Mouse (Mus musculus): ENCODE measurements at regions not wholly inside any gene's neighbourhood (a gene's known extent, or its start where the extent isn't known, plus 50 kb on each side); places are given as distances from the start of the nearest gene placed in this dataset.

GRCm38 (mm10) chr12:7192591-7192990 is 784.9 kb upstream of the Apob start:
- no peak for DNase-seq

GRCm38 (mm10) chr12:7198098-7198497 is 779.4 kb upstream of the Apob start:
- no peak for DNase-seq

- no peak for DNase-seq
Measured at GRCm38 (mm10) chr12:7200879-7201278, 776.6 kb upstream of the Apob start.

- peak; percentile 6 for DNase-seq
Measured at GRCm38 (mm10) chr12:7215686-7216085, 761.8 kb upstream of the Apob start.

- no peak for DNase-seq
Measured at GRCm38 (mm10) chr12:7217499-7217898, 759.9 kb upstream of the Apob start.

- no peak for DNase-seq
Measured at GRCm38 (mm10) chr12:7228124-7228523, 749.3 kb upstream of the Apob start.

- DNase-seq: no peak
Measured at GRCm38 (mm10) chr12:7228541-7229225, 748.8 kb upstream of the Apob start.

GRCm38 (mm10) chr12:7250324-7250723 is 727.1 kb upstream of the Apob start:
- DNase-seq: no peak

GRCm38 (mm10) chr12:7270587-7270986 is 706.9 kb upstream of the Apob start:
- DNase-seq: no peak

GRCm38 (mm10) chr12:7284354-7285036 is 693.0 kb upstream of the Apob start:
- no peak for DNase-seq

- DNase-seq: no peak
Measured at GRCm38 (mm10) chr12:7291557-7291956, 685.9 kb upstream of the Apob start.

- DNase-seq: no peak
Measured at GRCm38 (mm10) chr12:7297026-7297425, 680.4 kb upstream of the Apob start.

- DNase-seq: no peak
Measured at GRCm38 (mm10) chr12:7321453-7321852, 656.0 kb upstream of the Apob start.

GRCm38 (mm10) chr12:7328620-7329019 is 648.8 kb upstream of the Apob start:
- DNase-seq: peak; percentile 74

Measured in right cerebral cortex, postnatal 4 days (tissue).